Mouse (Mus musculus) intestine, embryonic 16.5 days (tissue): Measurements from ENCODE around the gene Robo1. TPM values are rescaled to one million over a fixed set of nuclear protein-coding genes. Genes with fewer than 3 reads are reported as not detected.

ENCODE experiments used
- ATAC-seq: fragments of 200-750 bp; cut with Nextera tagmentation; 2 replicates; pipeline ENCODE4 v1.8.0; 2017; ENCODE audit warnings: moderate TSS enrichment, moderate library complexity
- H3K27ac ChIP-seq: fragments of 300-500 bp; sonication (generic); 2 replicates; pipeline ENCODE4 v1.5.1; 2014; ENCODE audit warnings: mild to moderate bottlenecking, low read length
- H3K27me3 ChIP-seq: fragments of 300-500 bp; sonication (generic); replicated peaks from 2 replicates; pipeline ENCODE4 v1.6.1; 2014; ENCODE audit warnings: low read length, control low read depth, mixed read lengths; ENCODE audit not compliant: control insufficient read depth, insufficient read depth
- H3K36me3 ChIP-seq: fragments of 300-500 bp; sonication (generic); 2 replicates; pipeline ENCODE4 v1.6.1; 2014; ENCODE audit warnings: low read length, control low read depth; ENCODE audit not compliant: control insufficient read depth, insufficient read depth
- H3K4me1 ChIP-seq: fragments of 300-500 bp; sonication (generic); 2 replicates; pipeline ENCODE4 v1.6.1; 2014; ENCODE audit warnings: low read length, control low read depth, mixed read lengths; ENCODE audit not compliant: control insufficient read depth, insufficient read depth
- H3K4me2 ChIP-seq: fragments of 300-500 bp; sonication (generic); 2 replicates; pipeline ENCODE4 v1.6.1; 2014; ENCODE audit warnings: low read depth, low read length, control low read depth
- H3K4me3 ChIP-seq: fragments of 300-500 bp; sonication (generic); 2 replicates; pipeline ENCODE4 v1.5.1; 2014; ENCODE audit warnings: mild to moderate bottlenecking, low read length
- H3K9ac ChIP-seq: fragments of 300-500 bp; sonication (generic); 2 replicates; pipeline ENCODE4 v1.6.1; 2014; ENCODE audit warnings: low read depth, low read length
- H3K9me3 ChIP-seq: fragments of 300-500 bp; sonication (generic); 2 replicates; pipeline ENCODE4 v1.6.1; 2016; ENCODE audit warnings: low read length, control low read depth; ENCODE audit not compliant: control insufficient read depth
- WGBS: fragments of 180-500 bp; shearing (Covaris S2); extraction: QIAGEN DNeasy Blood & Tissue Kit; methylation state at CpG from one replicate; pipeline ENCODE4 v1.1.7; 2014; 5-methylcytosine and 5-hydroxymethylcytosine counted together
- polyA plus RNA-seq: library from polyadenylated mRNA; unstranded; fragments of >200 nt; fragmentation: Nextera tagmentation; extraction: Ambion mirVana; gene quantifications from 2 replicates; pipeline ENCODE4 v1.2.1, GENCODE M21; 2015

Robo1 gene
- polyA plus RNA-seq, 1 experiment from 2014 or later, result 10.9 TPM

DNA sequence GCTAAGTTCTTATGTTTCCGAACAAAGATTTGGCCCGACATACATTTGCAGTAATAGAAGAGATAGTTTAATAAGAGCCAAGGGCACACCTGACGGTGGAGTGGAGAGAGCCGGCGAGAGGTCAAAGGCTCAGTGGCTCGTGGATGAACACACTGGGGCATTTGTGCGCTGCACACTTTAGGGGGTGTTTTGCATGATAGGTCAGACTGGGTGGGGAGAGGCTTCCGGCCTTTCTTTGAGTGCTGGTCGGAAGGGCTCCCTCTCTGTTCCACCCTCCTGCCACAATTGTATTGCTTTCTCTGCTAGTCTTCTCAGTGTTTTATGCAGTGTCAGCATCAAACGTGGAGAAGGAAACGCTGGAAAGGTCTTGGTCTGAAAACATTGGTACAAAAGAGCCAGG lies 392.2 kb downstream of the Robo1 start:
- no peak overlapping the region for H3K27ac ChIP-seq
- H3K4me1 ChIP-seq, result no peaks in the 10 kb centered on the region
- H3K9ac ChIP-seq, result no peak overlapping the region
- H3K4me3 ChIP-seq, result no peak overlapping the region
- no peaks in the 10 kb centered on the region for H3K9me3 ChIP-seq
- H3K36me3 ChIP-seq, result no peaks in the 10 kb centered on the region
- H3K4me2 ChIP-seq, result no peak overlapping the region
- no peak for ATAC-seq
- H3K27me3 ChIP-seq, result no peaks in the 10 kb centered on the region
- WGBS, result 88% methylated on average over 11 of the region's 11 CpGs

DNA sequence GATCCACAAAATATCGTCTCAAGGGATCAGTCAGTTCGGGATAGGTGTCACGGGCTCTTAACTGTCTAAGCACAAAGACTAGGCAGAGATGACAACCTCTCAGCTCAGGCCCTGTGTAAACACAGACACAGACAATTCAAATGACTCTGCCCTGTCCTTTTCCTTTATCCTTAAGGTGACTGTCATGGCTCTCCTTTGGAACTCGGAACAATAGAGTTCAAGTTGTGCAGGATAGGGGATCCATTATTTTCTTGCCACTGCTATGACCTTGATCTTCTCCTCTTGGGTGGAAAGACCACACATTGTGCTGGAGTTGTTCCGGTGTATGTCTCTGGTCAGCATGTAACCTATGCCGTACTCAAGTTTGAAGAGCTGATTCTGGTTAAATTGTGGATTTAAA lies 395.4 kb downstream of the Robo1 start:
- no peaks in the 10 kb centered on the region for H3K36me3 ChIP-seq
- no peak overlapping the region for H3K4me3 ChIP-seq
- H3K9ac ChIP-seq, result no peak overlapping the region
- no peaks in the 10 kb centered on the region for H3K27me3 ChIP-seq
- no peak overlapping the region for H3K27ac ChIP-seq
- H3K9me3 ChIP-seq, result no peaks in the 10 kb centered on the region
- ATAC-seq, result no peak
- no peaks in the 10 kb centered on the region for H3K4me1 ChIP-seq
- 84% methylated on average over 6 of the region's 6 CpGs for WGBS
- H3K4me2 ChIP-seq, result no peak overlapping the region

DNA sequence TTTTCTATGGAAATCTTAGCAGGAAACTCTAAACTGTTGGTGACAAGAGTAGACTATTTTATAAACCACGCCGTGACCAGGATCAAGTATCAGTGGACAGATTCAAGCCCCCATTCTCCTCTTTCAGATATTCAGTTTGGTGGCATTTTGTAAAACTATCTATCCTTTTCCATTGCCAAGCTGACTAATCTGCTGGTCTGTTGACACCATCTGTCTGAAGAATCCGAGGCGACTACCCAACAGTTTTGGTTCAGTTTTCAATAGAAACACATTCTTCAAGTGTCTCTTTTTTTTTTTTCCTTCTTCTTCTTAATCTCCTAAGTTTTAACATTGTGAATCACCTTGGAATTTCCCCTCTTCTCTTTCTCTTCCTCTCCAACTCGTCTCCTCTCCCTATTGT lies 397.7 kb downstream of the Robo1 start:
- Histone ChIP-seq H3K27me3 (no peaks in the 10 kb centered on the region), H3K4me2 (no peak overlapping the region), H3K9ac (no peak overlapping the region), H3K4me3 (no peak overlapping the region), H3K4me1 (no peaks in the 10 kb centered on the region), H3K36me3 (no peaks in the 10 kb centered on the region), H3K9me3 (no peaks in the 10 kb centered on the region), H3K27ac (no peak overlapping the region)
- 76% methylated on average over 5 of the region's 5 CpGs for WGBS
- ATAC-seq, result no peak

DNA sequence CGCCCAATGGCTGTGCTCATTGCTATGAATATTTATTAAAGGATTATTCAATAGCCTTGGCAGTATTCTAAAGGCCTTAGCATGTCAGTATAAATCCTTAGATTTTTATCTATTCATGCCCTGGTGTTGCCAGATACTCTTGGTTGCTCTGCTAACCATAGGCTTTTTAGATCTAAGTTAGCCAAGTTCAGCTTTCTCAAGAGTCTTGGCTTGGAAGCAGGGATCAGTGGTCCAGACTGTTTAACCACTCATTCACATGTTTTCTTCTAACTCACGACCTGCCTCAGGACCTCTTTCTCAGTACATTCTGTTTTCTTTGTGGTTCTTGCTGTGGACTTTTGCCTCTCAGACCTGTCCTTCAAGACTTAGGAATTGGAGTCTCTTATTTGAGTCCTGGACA lies 400.4 kb downstream of the Robo1 start:
- H3K27ac ChIP-seq, result no peak overlapping the region
- no peaks in the 10 kb centered on the region for H3K9me3 ChIP-seq
- no peak overlapping the region for H3K4me2 ChIP-seq
- H3K9ac ChIP-seq, result no peak overlapping the region
- ATAC-seq, result no peak
- no peaks in the 10 kb centered on the region for H3K36me3 ChIP-seq
- H3K4me3 ChIP-seq, result no peak overlapping the region
- H3K4me1 ChIP-seq, result no peaks in the 10 kb centered on the region
- 80% methylated on average over 2 of the region's 2 CpGs for WGBS
- H3K27me3 ChIP-seq, result no peaks in the 10 kb centered on the region

DNA sequence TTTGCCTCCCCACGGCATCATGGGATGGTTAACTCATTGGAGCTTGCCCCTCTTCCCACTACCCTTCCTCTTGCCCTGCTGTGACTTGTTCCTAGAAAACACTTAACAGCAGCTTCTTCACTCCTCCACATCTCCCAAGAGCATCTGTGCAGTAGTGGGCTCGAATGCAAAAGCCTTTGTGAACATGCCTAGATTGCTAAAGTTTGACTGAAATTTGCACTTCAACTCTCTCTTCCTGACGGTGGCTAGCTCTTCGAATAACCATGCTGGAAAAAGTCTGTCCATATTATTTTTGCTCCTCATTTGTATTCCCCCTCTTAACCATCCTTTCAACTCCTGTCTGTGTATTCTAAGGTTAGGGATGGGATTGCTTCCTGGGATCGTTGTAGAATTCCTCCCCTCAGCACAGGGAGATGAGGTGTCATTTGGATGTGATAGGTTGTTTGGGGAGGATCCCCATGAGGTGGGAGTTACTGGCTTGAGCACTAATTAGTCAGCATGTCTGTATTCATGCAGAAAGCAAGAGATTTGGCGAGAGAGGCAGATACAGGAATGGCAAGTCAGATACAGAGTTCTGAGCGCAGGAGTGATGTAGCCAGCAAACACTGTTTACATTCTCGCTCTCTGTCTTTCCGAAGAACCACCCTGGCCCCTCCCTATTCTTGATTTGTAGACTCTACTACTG lies 409.2 kb downstream of the Robo1 start:
- no peak for ATAC-seq
- no peaks in the 10 kb centered on the region for H3K27me3 ChIP-seq
- no peak overlapping the region for H3K9ac ChIP-seq
- H3K4me1 ChIP-seq, result peaks cover 9% of the 10 kb centered on the region; the same call in 1 of the 2 replicates
- no peaks in the 10 kb centered on the region for H3K9me3 ChIP-seq
- H3K4me3 ChIP-seq, result no peak overlapping the region
- WGBS, result 58% methylated on average over 9 of the region's 9 CpGs
- H3K27ac ChIP-seq, result no peak overlapping the region
- no peaks in the 10 kb centered on the region for H3K36me3 ChIP-seq
- H3K4me2 ChIP-seq, result no peak overlapping the region

DNA sequence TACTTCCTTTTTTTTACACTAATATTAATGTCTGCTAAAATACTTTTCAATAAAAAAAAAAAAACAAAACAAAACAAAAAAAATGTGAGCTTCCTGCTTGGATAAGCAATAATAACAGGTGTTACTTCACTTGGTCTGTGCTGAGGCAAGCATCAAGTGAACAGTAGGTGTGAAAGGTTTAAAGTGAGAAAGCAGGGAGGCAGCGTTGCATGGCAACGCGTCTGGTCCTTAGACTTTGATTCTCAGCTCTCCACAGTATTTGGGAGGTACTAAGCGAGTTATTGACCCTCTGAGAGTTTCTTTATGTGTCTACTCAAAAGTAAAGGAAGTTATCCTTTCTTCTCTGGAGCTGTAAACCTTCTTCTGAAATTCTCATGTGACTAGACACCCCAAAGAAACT lies 411.0 kb downstream of the Robo1 start:
- no peak overlapping the region for H3K27ac ChIP-seq
- no peak for ATAC-seq
- no peaks in the 10 kb centered on the region for H3K36me3 ChIP-seq
- WGBS, result 85% methylated on average over 4 of the region's 4 CpGs
- no peaks in the 10 kb centered on the region for H3K9me3 ChIP-seq
- peaks cover 9% of the 10 kb centered on the region; the same call in 1 of the 2 replicates for H3K4me1 ChIP-seq
- H3K4me2 ChIP-seq, result no peak overlapping the region
- no peak overlapping the region for H3K9ac ChIP-seq
- H3K4me3 ChIP-seq, result no peak overlapping the region
- H3K27me3 ChIP-seq, result no peaks in the 10 kb centered on the region

DNA sequence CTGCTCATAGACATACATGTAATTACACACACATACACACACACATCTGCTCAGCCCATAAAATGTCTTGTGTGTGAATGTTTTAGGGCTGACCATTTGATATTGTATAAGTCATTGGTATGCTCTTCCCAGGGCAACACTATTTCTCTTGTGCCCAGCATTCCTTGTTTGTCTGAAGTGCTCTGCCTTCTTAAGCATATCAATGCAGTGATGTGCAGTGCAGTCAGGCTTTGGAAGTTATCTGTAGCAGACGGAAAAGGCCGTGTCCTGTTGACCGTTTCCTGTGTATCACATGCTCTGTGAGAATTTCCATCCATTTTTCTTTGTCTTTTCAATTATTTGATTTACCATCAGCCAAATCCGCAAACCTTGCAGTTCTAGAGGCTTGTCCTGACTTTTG lies 412.9 kb downstream of the Robo1 start:
- 82% methylated on average over 4 of the region's 4 CpGs for WGBS
- no peak for ATAC-seq
- H3K9ac ChIP-seq, result no peak overlapping the region

DNA sequence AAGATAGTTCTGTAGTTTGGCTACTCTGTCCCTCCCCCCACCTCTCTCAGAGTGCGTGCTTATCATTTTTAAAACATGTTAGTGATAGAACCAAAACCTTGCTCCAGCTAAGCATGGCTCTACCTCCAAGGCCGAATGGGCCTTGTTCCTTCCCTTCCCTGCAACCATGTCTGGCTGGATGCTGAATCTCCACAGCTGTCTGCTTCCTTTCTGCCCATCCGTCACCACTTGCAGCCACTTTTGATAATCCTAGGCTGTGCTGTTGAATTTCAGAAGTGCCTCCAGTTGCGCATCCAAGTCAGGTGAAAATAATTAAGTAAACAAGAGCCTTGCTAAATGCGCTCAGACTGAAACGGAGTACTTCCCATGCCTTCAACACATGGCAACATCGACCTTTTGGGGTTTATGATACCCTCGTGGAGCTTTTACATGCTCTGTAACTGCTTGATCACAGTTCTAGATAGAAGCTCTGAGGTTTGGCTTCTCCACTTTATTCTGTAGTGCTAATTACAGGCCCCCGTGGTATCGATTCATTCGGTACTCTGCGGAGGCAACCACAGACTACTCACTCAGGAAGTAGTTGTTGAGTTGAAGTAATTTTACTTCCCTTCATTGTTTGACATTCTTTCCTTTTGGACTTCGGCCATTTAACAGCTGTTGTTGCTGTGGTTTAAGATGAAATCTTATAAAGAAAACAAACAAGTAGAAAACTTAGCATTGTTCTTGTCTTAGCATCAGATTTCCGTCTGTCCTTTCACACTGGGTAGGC lies 413.8 kb downstream of the Robo1 start:
- no peak overlapping the region for H3K4me2 ChIP-seq
- H3K27ac ChIP-seq, result 0 out of 2 replicates have a peak overlapping the region, but pooled peaks have one; percentile 3
- no peak overlapping the region for H3K9ac ChIP-seq
- WGBS, result 60% methylated on average over 14 of the region's 14 CpGs
- H3K4me1 ChIP-seq, result peaks cover 9% of the 10 kb centered on the region; the same call in 1 of the 2 replicates
- no peak overlapping the region for H3K4me3 ChIP-seq
- ATAC-seq, result no peak
- no peaks in the 10 kb centered on the region for H3K36me3 ChIP-seq
- no peaks in the 10 kb centered on the region for H3K27me3 ChIP-seq
- H3K9me3 ChIP-seq, result no peaks in the 10 kb centered on the region

More for the DNA sequence above, 412.9 kb downstream of the Robo1 start:
- H3K27ac ChIP-seq, result no peak overlapping the region
- no peak overlapping the region for H3K4me2 ChIP-seq
- no peak overlapping the region for H3K4me3 ChIP-seq
- peaks cover 9% of the 10 kb centered on the region; the same call in 1 of the 2 replicates for H3K4me1 ChIP-seq
- H3K9me3 ChIP-seq, result no peaks in the 10 kb centered on the region
- no peaks in the 10 kb centered on the region for H3K27me3 ChIP-seq
- H3K36me3 ChIP-seq, result no peaks in the 10 kb centered on the region

DNA sequence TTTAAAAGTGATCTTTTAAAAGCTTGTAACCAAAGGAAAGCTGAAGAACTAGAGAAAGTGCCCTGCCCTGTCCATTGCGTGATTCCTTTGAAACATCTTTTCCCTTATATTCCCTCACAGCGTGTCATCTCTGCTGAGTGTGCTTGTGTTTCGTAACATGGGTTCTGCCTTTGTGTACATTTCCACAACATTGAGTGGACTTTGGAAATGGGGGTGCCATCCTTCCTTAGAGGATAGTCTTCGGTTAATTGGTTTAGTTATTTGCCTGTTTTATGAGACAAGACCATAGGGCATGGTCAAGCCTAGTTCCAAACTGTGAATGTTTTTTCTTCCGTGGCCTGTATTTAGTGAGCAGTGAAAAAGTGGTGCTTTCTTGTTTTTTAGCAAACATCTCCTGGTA lies 426.1 kb downstream of the Robo1 start:
- Histone ChIP-seq H3K9ac (no peak overlapping the region), H3K27me3 (no peaks in the 10 kb centered on the region), H3K36me3 (no peaks in the 10 kb centered on the region), H3K4me1 (peaks cover 3% of the 10 kb centered on the region; the same call in 1 of the 2 replicates), H3K9me3 (no peaks in the 10 kb centered on the region), H3K4me3 (no peak overlapping the region), H3K4me2 (no peak overlapping the region), H3K27ac (peak overlapping the region; percentile 4; the same call in 1 of the 2 replicates)
- peak; percentile 80 for ATAC-seq
- 62% methylated on average over 5 of the region's 5 CpGs for WGBS
